Mouse (Mus musculus): ENCODE data around the gene Tmem216.
A peak's percentile ranks its signal among the peaks of the same experiment; 100 is the strongest.

Gene Tmem216

DNA sequence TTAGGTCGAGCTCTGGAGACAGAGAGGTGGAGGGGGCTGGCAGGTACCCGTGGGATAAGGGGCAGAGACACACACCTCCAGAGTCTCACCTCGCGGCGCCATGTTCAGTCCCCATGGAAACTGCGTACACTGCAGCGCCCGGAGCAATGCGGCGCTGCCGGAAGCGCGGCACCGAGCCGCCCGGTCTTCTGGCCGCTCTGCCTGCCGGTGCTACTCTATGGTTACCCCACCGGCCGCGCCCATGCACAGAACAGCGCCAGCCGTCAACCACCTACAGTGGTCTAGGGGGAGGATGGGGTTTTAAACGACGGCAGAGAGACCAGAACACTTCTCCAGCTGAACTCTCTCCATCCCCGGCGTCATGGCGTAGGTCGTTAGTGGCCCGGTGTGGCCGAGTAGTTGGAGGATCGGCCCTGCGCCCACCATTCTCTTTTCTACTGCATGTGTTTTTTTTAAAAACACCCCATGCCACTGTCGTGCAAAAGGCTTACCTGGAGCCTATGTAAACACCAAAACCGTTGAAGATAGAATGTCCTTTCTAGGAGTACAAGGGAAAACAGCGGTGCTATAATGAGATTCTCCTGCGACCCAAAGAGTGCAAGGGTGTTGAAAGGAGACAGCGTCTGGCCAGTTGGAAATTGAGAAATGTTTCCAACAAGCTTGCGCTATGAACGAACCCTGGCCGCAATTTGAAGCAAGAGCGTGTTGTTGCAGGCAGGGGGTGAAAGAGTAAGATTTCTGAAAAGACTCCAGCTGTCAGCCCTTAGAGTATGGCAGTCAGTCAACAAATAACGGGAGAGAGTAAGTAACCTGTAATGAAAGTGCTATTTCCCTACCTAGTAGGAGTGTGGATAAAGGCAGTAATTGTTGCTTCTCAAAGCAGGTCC is at the start of gene Tmem216:
Gene Tmem216 (minus strand): TSS at position 615 of the 887 bp plus-strand sequence.
- DNase-seq (ENCODE audit: low spot score) = peak; percentile 72

DNA sequence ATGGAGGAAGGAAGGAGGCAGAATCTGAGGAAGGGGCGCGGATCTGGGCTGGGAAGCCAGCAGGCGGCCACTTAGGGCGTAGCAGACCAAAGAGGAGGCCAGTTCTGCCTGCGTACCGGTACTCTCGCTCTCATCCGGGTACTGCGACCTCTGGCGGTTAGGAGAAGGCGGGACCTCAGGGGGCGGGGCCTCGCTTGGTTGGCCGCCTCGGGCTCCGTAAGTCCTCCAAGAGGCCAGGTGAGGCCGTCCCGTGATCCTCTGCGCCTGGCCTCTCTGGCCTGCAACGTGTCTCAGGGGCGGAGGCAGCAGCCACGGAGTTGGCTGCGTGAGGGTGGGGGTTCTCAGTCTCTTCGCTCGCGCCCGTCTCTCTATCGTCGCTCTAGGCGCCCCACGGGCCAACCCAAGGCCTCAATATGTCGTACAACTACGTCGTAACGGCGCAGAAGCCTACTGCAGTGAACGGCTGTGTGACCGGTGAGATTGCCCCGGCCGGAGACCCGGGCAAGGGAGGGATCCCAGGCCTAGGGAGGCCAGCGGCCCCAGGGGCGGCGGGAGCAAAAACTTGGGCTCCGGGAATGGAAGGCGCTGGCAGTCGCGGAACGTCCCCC is 49.4 kb upstream of the Tmem216 start, which contains the start of the genes Ddb1 and Tkfc:
Gene Ddb1 (plus strand): TSS at position 35 of the 608 bp plus-strand sequence.
Gene Tkfc (minus strand): TSS at position 362 of the 608 bp plus-strand sequence.
- DNase-seq (ENCODE audit: low spot score) = peak; percentile 98

DNA sequence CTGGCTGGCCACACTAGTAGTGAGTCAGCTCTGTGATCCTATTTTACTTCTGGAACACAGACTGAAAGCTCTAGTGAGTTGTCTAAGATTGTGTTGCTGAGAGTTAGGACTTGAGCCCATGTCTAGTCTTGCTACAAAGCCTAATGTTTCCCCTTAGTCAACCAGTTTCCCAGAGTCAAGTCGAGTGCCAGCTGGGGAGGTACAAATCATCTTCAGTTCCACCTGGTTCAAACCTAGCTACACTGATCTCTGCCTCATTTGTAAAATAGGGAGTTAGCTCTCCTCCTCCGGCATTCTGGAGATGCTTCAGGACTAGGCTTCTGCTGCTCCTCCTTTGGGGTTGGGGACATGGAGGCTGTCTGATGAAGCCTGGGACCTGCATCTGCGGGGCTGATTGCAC is 48.5 kb upstream of the Tmem216 start:
- DNase-seq (ENCODE audit: low spot score) = peak; percentile 16

DNA sequence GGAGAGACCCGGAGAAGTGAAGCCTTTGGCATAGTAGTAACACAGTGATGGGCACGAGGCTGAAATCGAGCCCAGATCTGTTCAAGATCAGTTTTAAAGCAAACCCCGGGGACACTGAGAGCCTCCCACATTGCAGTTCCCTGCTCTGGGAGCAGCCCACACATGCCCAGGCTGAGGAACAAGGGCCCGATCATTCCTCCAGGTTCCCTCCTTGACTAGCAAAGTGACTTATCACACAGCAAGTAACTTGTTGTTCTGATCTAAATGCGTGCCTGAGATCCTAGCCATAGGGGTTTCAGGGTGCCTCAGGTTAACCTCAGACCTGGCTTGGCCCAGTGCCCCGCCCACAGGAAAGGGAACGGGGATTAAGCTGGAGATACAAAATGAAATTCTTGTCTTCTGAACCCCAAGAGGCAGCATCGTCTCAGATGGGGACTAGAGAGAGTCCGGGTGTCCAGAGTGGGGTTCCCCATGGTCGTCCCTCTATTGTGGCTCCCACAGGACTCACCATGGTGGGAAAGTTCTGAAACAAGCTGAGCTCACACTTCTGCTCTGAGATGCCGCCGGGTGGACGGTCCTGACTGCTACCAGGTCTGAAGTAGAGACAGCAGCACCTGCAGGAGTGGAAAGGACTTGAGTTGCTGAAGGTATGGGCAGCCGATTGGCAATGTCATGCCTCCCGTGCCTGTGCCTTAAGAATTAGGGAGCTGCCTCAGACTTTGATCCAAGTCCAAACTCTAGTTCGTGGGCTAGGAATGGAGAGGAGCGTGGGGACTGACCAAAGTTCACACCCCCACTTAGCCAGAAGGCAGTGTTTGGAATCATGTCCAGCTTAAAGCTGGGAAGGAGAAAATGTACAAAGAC is 47.9 kb upstream of the Tmem216 start:
- no peak for DNase-seq (ENCODE audit: low spot score)

DNA sequence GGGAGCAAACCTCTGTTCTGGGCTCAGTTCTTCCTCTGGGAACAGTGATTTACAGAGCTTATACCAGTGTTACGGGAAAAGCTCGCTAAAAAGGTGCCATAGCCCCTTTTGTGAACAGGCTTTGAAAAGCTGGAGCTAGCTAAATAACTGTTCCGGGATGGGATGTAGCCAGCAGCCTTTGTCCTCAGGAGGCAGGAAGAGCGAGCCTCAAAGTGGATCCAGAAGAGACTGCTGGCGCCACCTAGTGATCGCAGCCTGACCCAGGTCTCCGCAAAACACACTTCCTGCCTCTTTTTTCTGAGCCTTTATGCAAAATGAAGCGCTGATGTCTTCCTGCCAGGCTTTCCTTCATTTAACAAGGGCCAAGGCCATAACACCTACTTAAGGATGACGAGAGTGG is 46.7 kb upstream of the Tmem216 start:
- DNase-seq (ENCODE audit: low spot score) = peak; percentile 82

DNA sequence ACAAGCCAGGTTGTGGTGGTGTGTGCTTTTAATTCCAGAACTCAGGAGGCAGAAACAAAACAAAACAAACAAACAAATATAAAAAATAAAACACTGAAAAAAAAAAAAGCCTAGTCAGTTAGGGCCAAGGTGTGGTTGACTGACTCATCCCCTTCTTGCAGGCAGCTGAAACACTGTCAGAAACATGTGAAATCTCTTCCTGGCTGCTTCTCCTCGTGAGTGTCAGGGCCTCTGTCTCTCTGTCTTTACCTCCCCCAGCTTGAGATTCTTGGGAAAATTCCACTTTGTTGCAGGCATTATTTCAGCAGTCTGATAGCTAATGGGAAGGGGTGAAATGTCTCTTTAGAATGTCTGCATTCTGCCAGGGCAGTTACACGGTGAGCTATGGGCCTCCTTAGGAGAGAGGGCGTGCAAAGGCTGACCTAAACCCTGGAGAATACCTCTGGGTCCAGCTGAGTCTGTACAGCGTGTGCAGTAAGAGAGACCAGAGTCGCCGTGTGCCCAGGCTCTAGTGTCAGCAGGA is 46.3 kb upstream of the Tmem216 start:
- DNase-seq (ENCODE audit: low spot score) = no peak

DNA sequence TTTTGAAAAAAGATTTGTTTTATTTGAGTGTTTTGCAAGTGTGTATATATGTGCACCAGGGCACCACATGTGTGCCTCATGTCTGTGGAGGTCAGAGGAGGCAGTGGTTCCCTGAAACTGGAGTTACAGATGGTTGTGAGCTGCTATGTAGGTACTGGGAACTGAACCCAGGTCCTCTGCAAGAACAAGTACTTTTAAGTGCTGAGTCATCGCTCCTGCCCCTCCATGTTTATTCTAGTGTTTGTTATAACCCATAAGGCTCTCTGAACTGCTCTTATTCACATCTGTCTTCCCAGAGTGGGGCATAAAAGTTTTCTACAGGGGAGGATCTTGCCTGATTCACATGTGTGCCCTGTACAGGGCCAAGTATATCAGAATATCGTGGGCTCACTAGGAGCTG is 43.6 kb upstream of the Tmem216 start:
- no peak for DNase-seq (ENCODE audit: low spot score)

DNA sequence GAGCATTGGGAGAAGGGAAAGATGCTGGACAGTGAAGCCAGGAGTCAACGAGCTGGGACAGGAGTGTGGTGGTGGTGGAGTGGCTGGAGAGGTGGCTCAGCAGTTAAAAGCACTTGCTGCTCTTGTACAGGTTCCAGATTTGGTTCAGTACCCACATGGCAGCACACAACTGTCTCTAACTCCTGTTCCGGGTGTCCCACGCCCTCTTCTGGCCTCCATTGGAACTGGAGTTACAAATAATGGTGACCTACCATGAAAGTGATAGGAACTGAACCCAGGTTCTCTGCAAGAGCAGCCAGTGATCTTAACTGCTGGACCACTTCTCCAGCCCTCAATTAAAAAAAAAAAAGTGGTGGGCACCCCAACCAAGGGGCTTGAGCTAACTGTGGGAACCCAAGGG is 42.1 kb upstream of the Tmem216 start:
- DNase-seq (ENCODE audit: low spot score) = no peak

DNA sequence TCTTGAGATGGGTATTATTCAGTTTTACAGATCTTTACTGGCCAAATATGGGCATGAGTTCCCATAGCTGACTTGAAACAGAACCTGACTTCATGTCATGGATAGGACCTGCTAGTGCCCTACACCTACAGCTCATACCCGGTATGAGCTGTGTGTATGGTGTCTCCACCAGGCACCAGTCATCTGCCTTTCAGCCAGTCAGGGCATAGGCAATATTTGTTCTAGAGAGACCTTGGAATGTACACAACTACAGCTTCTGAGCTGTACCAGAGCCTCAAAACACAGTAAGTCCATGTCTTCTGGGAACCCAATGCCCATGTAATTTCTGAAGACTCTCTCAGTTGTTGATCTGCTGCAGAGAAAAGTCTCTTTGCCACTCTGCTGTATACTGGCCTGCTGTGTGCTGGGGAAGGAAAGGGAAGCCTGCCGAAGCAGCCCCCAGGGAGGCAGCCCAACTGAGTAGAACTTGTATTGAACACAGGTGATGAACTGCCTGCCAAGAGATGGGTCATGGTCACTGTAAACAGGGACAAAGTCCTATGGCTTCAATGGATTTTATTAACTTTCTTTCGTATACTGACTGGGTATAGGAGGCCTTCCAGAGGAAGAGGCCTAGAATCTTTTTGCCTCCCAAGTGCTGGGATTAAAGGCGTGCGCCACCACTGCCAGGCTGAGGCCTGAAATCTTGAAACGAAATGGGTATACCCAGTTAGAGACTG is 35.8 kb upstream of the Tmem216 start:
- DNase-seq (ENCODE audit: low spot score) = no peak

DNA sequence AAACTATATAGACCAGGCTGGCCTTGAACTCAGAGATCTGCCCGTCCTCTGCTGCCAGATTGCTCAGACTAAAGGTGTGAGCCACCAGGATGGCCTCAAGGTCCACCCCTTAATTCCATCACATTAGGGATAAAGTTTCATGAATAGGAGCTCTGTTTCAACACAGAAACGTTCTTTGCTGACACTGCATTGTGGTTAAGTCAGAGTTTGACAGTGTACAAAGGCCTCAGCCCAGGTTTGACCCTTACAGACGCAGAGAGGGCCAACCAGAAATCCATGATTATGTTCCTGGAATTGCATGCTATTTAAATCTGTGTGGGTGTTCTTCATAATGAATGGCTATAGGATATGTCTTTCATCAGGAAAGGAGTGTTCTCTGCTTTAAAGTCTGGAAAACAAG is 34.3 kb upstream of the Tmem216 start:
- no peak for DNase-seq (ENCODE audit: low spot score)

DNA sequence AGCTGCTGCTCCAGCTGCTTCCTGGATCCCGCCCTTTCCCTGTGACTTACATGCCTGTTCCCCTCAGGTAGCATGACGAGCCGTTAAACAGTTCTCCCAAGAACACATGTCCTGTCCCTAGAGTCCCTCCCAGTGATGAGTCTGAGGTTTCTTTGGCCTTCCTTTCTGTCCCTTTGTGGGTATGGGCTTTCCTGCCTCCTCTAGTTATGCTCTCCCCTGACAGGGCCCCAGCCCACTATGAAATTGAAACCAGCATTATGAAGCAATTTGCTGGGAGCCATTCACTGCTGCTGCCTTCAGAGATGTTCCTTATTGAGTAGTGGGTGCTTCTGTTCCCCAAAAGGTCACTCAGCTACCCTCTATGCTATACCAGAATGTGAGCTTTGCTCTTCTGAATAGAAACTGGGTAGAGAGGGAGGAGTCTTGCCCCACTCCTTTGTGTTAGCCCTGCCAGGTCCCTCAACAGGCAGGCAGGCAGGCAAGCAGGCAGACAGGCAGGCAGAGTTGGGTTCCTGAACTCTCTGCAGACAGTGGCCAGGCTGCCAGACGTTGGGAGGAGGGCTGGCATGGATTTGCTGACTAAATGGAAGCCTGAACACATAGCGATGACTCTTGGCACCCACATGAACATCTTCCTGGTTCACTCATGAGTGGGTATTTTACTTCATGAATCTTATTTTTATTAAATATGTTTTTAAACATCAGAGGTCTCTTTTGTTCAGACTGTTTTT is 33.3 kb upstream of the Tmem216 start:
- no peak for DNase-seq (ENCODE audit: low spot score)

DNA sequence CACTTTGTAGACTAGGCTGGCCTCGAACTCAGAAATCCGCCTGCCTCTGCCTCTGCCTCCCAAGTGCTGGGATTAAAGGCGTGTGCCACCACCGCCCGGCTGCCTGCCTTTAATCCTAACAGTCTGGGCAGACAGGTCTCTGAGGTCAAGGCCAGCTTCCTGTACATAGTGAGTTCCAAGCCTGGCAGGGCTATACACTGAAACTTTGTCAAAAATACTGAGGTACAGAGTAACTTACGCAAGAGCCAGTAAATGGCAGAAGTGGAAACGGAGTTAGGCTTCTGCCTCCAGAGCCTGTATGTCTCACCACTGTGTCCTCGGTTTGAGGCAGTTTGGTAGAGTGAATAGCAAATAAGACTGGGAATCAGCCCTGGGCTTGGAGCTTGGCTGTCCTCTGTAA is 31.2 kb upstream of the Tmem216 start:
- no peak for DNase-seq (ENCODE audit: low spot score)

DNA sequence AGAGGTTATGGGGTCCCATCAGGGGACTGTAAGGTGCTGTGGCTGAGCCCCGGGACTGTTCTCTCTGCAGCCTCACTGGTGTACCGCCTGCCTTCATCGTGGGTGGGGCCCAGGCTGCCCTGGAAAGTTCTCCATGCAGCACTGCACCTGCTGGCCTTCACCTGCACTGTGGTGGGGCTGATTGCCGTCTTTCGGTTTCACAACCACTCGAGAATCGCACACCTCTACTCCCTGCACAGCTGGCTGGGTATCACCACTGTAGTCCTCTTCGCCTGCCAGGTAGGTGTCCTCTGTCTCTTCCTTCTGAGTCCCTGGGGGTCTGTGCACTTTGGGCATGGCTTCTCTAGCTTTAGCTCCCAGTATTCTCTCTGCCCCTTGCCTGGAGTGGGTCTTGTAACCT is 29.1 kb upstream of the Tmem216 start:
- DNase-seq (ENCODE audit: low spot score) = no peak

DNA sequence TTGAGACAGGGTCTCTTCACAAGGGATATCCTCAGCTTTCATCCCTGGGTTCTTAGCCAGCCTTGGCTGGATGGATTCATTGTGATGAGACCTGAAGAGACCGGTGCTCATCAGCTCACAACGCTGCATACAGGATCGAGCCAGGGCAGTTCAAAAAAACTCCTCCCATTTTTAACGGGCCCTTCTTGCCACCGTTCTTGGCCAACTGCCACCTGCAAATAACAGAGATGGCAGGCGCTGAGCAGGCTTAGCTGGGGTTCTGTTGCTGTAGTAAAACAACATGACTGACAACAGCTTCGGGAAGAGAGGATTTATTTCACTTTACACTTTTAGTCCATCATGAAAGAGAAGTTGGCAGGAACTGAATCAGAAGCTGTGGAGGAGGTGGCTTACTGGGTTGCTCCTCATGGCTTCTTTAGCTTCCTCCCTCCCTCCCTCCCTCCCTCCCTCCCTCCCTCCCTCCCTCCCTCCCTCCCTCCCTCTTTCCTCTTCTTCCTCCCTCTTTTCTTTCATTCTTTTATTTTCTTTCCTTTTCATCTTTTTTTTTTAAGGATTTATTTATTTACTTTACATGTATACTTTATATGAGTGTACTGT is 27.6 kb upstream of the Tmem216 start:
- DNase-seq (ENCODE audit: low spot score) = no peak

DNA sequence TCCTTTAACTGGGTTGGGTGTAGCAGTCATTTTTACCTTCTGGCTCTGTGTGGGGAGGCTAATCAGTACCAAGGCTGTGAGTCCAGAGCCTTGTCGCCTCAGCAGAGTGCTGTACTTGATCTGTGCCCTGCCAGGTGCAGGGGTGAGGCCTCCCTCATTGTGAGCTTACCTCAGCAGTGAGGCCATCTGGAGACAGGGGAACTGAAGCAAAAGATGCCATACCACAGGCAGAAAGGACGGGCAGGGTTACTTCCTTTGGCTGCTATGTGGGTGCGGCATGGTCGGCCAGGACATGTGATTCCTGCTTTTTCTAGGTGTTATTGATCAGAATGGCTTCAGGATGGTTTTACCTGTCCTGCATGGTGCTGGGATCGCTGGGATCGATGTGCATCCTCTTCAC is 25.9 kb upstream of the Tmem216 start:
- DNase-seq (ENCODE audit: low spot score) = no peak

DNA sequence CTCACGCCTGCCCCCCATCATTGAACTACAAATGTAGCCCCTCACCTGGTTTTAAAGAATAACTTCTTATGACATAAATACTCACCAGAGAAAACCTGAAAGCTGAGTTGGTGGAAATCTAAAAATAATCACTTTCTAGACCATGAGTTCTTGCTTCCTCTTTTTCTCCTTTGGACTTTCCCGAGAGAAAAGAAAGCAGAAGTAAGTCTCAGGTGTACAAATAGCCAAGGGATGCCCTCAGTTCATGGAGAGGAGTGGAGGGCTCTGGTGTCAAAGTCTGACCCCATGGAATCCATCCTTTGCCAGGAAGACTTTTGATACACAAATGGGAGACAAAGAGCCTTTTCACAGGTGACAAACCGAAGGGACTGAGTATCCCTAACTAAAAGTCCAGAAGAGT is 24.7 kb upstream of the Tmem216 start:
- DNase-seq (ENCODE audit: low spot score) = no peak

DNA sequence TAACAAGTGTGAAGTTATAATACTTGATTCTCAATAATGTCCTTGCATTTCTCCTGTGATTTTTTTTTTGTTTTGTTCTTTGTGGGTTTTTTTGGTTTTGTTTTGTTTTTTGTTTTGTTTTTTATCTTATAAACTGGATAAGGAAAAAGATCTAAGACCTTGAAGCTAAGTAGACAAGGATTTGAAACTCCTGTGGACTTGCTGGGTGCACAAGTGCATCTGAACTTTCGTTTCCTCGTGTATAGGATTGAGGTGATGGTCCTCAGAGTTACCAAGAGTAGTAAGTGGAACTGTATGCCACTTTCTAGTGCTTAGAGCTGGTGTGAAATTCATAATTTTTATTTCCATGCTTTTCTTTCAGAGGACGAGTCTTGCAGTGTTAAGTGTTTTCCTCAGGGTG is 24.1 kb upstream of the Tmem216 start:
- no peak for DNase-seq (ENCODE audit: low spot score)

DNA sequence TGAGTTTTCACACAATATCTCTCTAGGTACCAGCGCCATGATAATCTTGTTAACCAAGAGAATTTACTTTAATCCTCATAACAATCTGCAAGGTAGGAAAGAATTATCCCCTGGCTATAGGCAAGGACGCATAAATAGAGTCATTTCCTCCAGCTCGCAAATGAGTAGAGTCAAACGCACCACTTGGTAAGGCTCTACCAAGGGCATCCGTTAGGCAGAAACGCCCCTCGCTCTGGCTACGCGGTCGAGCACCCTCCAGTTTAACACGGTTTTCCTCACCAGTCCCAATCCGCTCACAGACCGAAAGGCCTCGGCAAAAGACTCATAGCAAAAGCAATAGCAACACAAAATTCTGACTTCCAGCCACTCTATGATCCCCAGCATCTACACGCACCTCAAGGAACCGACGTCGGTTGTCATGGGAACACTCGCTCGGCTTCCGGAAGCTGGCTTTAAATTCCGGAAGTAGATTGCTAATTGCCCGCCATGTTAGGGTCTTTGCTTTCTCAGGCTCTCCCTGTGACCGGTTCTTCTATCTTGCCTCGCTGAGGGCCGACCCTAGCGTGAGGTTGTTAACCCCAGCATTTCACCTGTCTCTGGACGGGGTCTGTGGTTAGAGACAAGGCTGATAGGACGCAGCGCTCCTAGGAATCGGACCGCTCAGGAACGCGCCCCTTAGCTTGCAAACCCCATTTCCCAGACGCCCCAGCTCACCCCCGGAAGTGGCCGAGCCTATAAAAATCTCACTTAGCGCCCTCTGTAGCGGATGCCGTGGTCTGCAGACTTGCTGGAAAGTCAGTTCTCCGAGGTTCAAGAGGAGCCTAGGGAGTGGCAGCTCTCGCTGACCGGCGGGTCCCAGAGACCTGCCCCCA is 20.9 kb upstream of the Tmem216 start, which contains the start of the genes Cyb561a3 and Tmem138:
Gene Cyb561a3 (plus strand): TSS at position 483 of the 872 bp plus-strand sequence.
Gene Tmem138 (minus strand): TSS at position 673 of the 872 bp plus-strand sequence.
- DNase-seq (ENCODE audit: low spot score) = peak; percentile 95

DNA sequence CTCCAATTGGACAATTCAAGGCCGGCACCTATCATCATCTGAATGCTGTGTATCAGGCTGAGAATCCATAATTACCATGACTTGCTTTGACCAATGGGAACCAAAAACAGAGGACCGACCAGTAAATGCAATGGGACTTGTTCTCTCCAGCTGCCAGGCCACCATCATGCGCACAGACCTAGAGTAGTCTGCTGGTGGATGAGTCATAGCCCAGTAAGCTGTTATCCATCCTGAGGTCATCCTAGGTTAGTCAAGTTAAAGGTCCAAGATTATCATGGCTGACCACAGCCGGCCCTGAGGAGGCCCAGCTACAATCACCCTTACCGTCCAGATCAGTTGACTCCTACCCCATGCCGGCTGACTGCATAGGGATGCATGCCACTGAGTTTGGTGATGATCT is 13.6 kb upstream of the Tmem216 start:
- DNase-seq (ENCODE audit: low spot score) = no peak
